Mouse (Mus musculus): ENCODE measurements around the gene Zfp575. TPM values are rescaled to one million over a fixed set of nuclear protein-coding genes. Genes with fewer than 3 reads are reported as not detected.
A peak's percentile ranks its signal among the peaks of the same experiment; 100 is the strongest.

The Zfp575 gene
- total RNA-seq, 2 experiments from 2014 or later = 0.08 to 0.17 TPM

GRCm38 (mm10) chr7:24565627-24566026 is 21.8 kb downstream of the Zfp575 start:
- intact Hi-C loops (cut with DNase I) = loop anchor here (2.0 kb wide), 1 partner anchor 93 kb away; no protein-coding TSS in a partner anchor
- no peak for DNase-seq (ENCODE audit: low spot score)

- peak; percentile 29 for DNase-seq (ENCODE audit: low spot score)
- intact Hi-C loops (cut with DNase I) = loop anchor here (2.0 kb wide), 1 partner anchor 92 kb away; no protein-coding TSS in a partner anchor
Measured at GRCm38 (mm10) chr7:24564607-24565265, 22.7 kb downstream of the Zfp575 start.

DNA sequence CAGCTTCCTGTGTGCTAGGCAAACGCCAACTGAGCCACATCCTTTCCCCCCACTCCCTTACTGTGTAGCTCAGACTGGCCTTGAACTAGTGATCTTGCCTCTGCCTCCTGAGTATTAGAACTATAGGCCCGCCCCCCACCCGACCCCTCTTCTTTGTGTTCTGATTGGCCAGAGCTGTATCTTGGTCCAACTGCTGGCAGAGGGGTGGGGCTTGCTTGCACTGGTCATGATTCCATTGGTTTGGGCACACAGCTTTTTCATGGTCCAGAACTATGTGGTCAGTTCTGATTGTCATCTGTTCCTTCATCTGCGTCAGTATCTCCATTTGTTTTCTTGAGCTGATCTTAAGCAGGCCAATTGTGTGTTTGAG is 23.6 kb downstream of the Zfp575 start:
- intact Hi-C loops (cut with DNase I) = loop anchor here (2.0 kb wide), 1 partner anchor 91 kb away; no protein-coding TSS in a partner anchor
- DNase-seq (ENCODE audit: low spot score) = no peak

- no peak for DNase-seq (ENCODE audit: low spot score)
- intact Hi-C loops (cut with DNase I) = no loop called here
Measured at GRCm38 (mm10) chr7:24563191-24563836, 24.1 kb downstream of the Zfp575 start.

- DNase-seq (ENCODE audit: low spot score) = no peak
- intact Hi-C loops (cut with DNase I) = no loop called here
Measured at GRCm38 (mm10) chr7:24561450-24561849, 26.0 kb downstream of the Zfp575 start.

- intact Hi-C loops (cut with DNase I) = no loop called here
- DNase-seq (ENCODE audit: low spot score) = no peak
Measured at GRCm38 (mm10) chr7:24555786-24556185, 31.7 kb downstream of the Zfp575 start.

DNA sequence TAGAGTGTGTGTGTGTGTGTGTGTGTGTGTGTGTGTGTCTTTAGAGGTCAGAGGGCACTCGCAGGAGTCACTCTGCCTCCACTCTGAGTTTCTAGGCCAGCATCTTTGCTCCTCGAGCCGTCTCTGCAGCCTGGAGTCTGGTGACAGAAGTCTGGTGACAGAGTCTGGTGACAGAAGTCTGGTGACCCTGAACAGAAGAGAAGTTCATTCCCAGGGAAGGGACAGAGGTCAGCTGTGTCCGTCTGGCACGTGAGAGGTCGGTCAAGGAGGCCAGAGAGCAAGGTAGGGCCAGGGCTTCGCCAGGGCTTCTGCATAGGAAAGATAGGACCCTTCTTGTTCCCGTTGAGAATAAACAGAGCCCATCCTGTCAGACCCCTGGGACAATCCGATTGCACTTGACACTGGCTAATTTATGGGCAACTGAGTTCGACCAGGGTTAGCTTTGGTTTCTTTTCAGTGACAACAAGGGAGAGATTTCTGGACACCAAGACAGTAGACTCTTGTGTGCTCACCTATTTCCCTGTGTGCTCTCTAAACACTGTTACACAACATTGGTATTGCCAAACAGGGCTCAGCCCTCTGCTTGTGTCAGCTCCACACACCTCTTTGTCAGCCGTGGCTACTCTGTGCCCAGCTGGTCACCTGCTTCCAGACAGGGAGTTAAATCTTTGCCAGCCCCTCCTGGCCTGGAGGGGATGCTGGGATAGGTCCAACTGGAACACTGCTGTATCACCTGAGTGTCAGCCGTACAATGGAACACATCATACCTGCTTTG is 35.3 kb downstream of the Zfp575 start:
- intact Hi-C loops (cut with DNase I) = no loop called here
- no peak for DNase-seq (ENCODE audit: low spot score)

- DNase-seq (ENCODE audit: low spot score) = no peak
- intact Hi-C loops (cut with DNase I) = loop anchor here (1.0 to 5.0 kb wide), 2 partner anchors 17 to 70 kb away; partner anchors contain the start of gene Irgq
Measured at GRCm38 (mm10) chr7:24547534-24548036, 39.9 kb downstream of the Zfp575 start.

DNA sequence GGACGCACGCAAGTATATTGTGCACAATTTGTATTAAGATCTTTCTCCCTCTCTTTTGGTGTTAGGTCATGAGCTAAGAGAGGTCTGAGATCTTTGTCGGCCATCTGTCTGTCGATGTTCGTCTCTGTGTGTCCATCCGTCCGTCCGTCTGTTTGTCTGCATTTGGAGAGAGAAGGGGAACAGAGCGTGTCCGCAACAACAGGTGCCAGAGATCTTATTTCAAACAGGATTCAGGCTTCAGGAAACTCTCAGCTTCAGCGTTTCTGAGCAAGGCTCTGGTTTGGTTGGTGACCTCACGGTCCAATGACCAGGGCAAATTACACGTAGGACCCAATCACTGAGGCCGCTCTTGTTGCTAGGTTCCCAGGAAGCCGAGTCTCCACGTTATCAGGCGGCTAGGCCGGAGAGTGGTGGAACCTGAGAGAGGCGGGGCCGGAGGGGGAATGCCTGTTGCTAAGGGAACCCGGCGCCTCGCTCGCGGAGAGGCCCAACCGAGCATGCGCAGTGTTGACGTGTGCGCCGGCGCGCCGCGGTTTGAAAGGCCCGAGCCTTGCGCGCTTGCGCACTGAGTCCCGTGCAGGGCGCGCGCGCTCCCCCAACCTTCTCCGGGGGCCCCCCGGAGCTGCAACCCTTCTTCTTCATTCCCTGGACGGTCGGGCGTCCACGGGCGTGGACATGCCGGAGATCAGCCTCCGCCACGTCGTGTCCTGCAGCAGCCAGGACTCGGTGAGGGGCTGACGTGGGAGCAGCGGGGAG is 40.6 kb downstream of the Zfp575 start:
- DNase-seq (ENCODE audit: low spot score) = peak; percentile 99
- intact Hi-C loops (cut with DNase I) = loop anchor here (1.0 to 5.0 kb wide), 2 partner anchors 17 to 70 kb away; partner anchors contain the start of gene Irgq

DNA sequence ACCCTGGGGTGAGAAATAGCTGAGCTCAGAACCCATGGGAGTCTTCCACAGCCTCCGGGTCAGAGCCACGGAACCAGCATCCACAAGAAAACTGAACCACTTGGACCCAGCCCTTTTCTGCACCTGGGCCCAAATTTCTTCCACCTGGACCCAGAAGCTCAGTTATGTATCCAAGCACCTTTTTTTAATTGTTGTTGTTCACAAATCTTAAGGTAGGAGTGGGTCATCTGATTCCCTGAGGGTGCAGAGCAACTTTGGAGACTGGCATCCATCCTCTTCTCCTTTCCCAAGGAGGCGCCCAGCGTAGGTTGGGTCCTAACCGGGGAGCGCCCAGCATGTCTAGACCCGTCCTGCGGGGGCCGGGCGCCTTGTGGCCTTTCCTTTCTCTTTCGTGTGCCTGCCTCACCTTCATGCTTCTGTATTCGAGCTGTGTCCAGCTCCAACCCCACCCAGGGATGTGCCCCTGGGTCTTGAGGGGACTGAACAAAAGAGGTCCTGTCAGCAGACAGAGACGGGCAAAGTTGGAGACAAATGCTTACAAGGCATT is 41.3 kb downstream of the Zfp575 start, which contains the start of the genes Pinlyp and Xrcc1:
Pinlyp (minus strand) TSS at position 51 of the 547 bp plus-strand sequence.
Xrcc1 (plus strand) TSS at position 222 of the 547 bp plus-strand sequence.
- DNase-seq (ENCODE audit: low spot score) = no peak
- intact Hi-C loops (cut with DNase I) = loop anchor here (5.0 kb wide), 1 partner anchor 69 kb away; no protein-coding TSS in a partner anchor

DNA sequence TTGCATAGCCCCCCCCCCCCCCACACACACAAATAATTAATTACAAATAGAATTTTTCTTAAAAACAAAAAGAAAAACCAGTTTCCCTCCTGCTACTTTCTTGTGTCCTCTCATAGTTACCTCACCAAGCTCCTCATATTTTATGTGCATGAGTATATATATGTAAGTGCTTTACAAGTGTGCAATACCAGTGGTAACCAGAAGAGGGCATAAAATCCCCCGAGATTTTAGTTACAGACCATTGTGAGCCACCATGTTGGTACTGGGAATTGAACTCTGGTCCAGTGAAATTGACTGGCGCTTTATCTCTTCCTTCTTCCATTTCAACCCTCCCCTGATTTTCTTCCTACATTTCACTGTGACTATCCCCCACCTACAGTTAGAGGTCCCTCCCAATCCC is 42.9 kb downstream of the Zfp575 start:
- intact Hi-C loops (cut with DNase I) = no loop called here
- no peak for DNase-seq (ENCODE audit: low spot score)

- intact Hi-C loops (cut with DNase I) = no loop called here
Measured at GRCm38 (mm10) chr7:24539686-24540085, 47.8 kb downstream of the Zfp575 start.

GRCm38 (mm10) chr7:24538701-24539100 is 48.7 kb downstream of the Zfp575 start:
- no peak for DNase-seq (ENCODE audit: low spot score)
- intact Hi-C loops (cut with DNase I) = no loop called here

More at GRCm38 (mm10) chr7:24539686-24540085, 47.8 kb downstream of the Zfp575 start:
- DNase-seq (ENCODE audit: low spot score) = no peak

GRCm38 (mm10) chr7:24538154-24538553 is 49.3 kb downstream of the Zfp575 start:
- intact Hi-C loops (cut with DNase I) = no loop called here
- DNase-seq (ENCODE audit: low spot score) = no peak

- no peak for DNase-seq (ENCODE audit: low spot score)
- intact Hi-C loops (cut with DNase I) = no loop called here
Measured at GRCm38 (mm10) chr7:24537591-24537990, 49.9 kb downstream of the Zfp575 start.

GRCm38 (mm10) chr7:24537081-24537480 is 50.4 kb downstream of the Zfp575 start:
- intact Hi-C loops (cut with DNase I) = no loop called here
- DNase-seq (ENCODE audit: low spot score) = no peak

GRCm38 (mm10) chr7:24534301-24534700 is 53.1 kb downstream of the Zfp575 start:
- intact Hi-C loops (cut with DNase I) = loop anchor here (5.0 kb wide), 1 partner anchor 128 kb away; no protein-coding TSS in a partner anchor
- no peak for DNase-seq (ENCODE audit: low spot score)

Measured in heart, postnatal 25 days (tissue).